Mouse (Mus musculus): ENCODE measurements at regions not wholly inside any gene's neighbourhood (a gene's known extent, or its start where the extent isn't known, plus 50 kb on each side); places are given as distances from the start of the nearest gene placed in this dataset.

DNA sequence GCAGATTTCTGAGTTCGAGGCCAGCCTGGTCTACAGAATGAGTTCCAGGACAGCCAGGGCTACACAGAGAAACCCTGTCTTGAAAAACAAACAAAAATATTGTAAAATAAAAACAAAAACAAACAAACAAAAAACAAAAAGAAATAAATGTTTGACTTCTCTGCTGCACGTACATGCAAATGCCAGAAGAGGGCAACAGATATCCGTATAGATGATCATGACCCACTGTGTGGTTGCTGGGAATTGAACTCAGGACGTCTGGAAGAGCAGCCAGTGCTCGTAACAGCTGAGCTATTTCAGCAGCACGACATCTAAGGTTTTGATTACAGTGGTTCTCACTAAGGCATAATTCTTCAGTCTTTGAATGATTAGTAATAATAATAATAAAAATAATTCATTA is 262.8 kb downstream of the Eepd1 start:
- peak; percentile 2 for DNase-seq (ENCODE audit: extremely low read depth, low read depth, low spot score)
- Histone ChIP-seq H3K79me2 (ENCODE audit: control insufficient read depth, insufficient read depth, low read length) (no peaks in the 10 kb centered on the region), H3K27ac (replicated peaks; ENCODE audit: insufficient read depth, low read depth, low read length) (no peak overlapping the region), H3K4me1 (ENCODE audit: control insufficient read depth, insufficient read depth, low read length) (no peaks in the 10 kb centered on the region), H3K4me3 (ENCODE audit: insufficient read depth, low read depth, low read length) (no peak overlapping the region), H3K27me3 (ENCODE audit: control insufficient read depth, insufficient read depth, low read length) (no peaks in the 10 kb centered on the region), H3K36me3 (ENCODE audit: control insufficient read depth, insufficient read depth, low read length) (no peaks in the 10 kb centered on the region), H3K9ac (ENCODE audit: low read depth, low read length) (no peak overlapping the region)
- WGBS: 52% methylated on average over 6 of the region's 6 CpGs
- TF ChIP-seq POLR2A (IDR thresholded peaks at IDR 0.05; ENCODE audit: extremely low read depth, insufficient read depth, low read length): no peak
- TF ChIP-seq CTCF (IDR thresholded peaks at IDR 0.05; ENCODE audit: low read depth, low read length): no peak

DNA sequence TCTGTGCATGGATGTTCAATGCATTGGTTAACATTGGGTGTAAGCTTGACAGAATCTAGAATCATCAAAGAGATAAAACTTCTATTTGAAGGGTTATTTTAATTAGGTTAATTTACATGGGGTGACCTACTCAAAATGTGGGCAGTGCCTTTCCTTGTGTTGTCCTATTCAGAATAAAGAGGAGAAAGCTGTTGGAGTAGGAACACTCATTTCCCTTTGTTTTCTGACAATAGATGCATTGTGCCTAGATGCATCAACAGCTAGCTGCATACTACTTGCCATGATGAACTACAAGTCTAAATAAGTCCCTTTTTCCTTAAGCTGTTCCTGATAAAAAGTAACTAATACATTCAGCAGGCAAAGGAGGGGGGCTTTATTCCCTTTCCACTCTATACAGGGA is 269.8 kb downstream of the Eepd1 start:
- DNase-seq (ENCODE audit: extremely low read depth, low read depth, low spot score): no peak
- Histone ChIP-seq H3K79me2 (ENCODE audit: control insufficient read depth, insufficient read depth, low read length) (no peaks in the 10 kb centered on the region), H3K9ac (ENCODE audit: low read depth, low read length) (no peak overlapping the region), H3K4me1 (ENCODE audit: control insufficient read depth, insufficient read depth, low read length) (no peaks in the 10 kb centered on the region), H3K36me3 (ENCODE audit: control insufficient read depth, insufficient read depth, low read length) (no peaks in the 10 kb centered on the region), H3K4me3 (ENCODE audit: insufficient read depth, low read depth, low read length) (no peak overlapping the region), H3K27me3 (ENCODE audit: control insufficient read depth, insufficient read depth, low read length) (no peaks in the 10 kb centered on the region), H3K27ac (replicated peaks; ENCODE audit: insufficient read depth, low read depth, low read length) (no peak overlapping the region)
- no peak for TF ChIP-seq POLR2A (IDR thresholded peaks at IDR 0.05; ENCODE audit: extremely low read depth, insufficient read depth, low read length)
- TF ChIP-seq CTCF (IDR thresholded peaks at IDR 0.05; ENCODE audit: low read depth, low read length): no peak

DNA sequence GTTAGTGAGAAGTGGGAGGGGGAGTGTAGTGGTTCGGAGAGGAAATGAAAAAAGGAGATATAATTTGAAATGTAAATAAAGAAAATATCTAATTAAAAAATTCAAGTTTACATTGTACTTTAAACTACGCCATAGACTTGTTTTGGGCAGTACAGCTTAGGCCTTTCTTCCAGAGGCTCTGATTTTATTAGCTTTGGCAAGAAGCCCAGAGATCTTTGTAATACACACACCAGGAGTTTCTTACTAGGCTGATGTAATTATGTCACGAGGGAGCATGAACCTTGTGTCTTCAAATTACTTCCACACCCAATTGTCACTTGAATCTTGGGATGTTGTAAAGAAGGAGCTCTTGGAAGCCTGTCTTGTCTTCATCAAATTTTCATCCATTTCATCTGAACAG is 292.6 kb downstream of the Eepd1 start:
- H3K4me3 ChIP-seq (ENCODE audit: insufficient read depth, low read depth, low read length): no peak overlapping the region
- H3K36me3 ChIP-seq (ENCODE audit: control insufficient read depth, insufficient read depth, low read length): no peaks in the 10 kb centered on the region
- TF ChIP-seq CTCF (IDR thresholded peaks at IDR 0.05; ENCODE audit: low read depth, low read length) (no peak), POLR2A (IDR thresholded peaks at IDR 0.05; ENCODE audit: extremely low read depth, insufficient read depth, low read length) (no peak)
- no peaks in the 10 kb centered on the region for H3K79me2 ChIP-seq (ENCODE audit: control insufficient read depth, insufficient read depth, low read length)
- WGBS: 30% methylated on average over 3 of the region's 3 CpGs
- peak; percentile 79 for DNase-seq (ENCODE audit: extremely low read depth, low read depth, low spot score)
- H3K27me3 ChIP-seq (ENCODE audit: control insufficient read depth, insufficient read depth, low read length): no peaks in the 10 kb centered on the region
- no peak overlapping the region for H3K27ac ChIP-seq (replicated peaks; ENCODE audit: insufficient read depth, low read depth, low read length)
- no peak overlapping the region for H3K9ac ChIP-seq (ENCODE audit: low read depth, low read length)
- H3K4me1 ChIP-seq (ENCODE audit: control insufficient read depth, insufficient read depth, low read length): no peaks in the 10 kb centered on the region

DNA sequence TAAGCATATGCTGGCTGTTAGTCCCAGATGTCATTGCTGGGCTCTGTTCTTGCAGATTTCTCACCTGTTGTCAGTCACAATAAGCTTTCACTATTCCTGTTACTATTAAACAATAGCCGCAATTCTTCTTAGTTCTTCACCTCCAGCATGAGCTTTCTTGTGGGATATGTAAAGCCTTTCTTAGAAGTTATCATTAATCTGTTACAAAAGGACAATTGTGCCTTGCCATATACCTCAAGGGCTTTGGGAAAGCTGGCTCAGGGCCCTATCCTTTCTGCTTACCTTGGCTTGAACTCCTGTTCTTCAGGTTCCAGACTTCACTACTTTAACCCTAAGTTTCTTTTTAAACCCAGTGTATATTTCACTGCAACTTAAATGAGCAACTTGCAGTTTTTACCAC is 301.3 kb downstream of the Eepd1 start:
- Histone ChIP-seq H3K79me2 (ENCODE audit: control insufficient read depth, insufficient read depth, low read length) (no peaks in the 10 kb centered on the region), H3K9ac (ENCODE audit: low read depth, low read length) (no peak overlapping the region), H3K4me1 (ENCODE audit: control insufficient read depth, insufficient read depth, low read length) (no peaks in the 10 kb centered on the region), H3K36me3 (ENCODE audit: control insufficient read depth, insufficient read depth, low read length) (no peaks in the 10 kb centered on the region), H3K27me3 (ENCODE audit: control insufficient read depth, insufficient read depth, low read length) (no peaks in the 10 kb centered on the region), H3K27ac (replicated peaks; ENCODE audit: insufficient read depth, low read depth, low read length) (no peak overlapping the region), H3K4me3 (ENCODE audit: insufficient read depth, low read depth, low read length) (no peak overlapping the region)
- DNase-seq (ENCODE audit: extremely low read depth, low read depth, low spot score): no peak
- TF ChIP-seq CTCF (IDR thresholded peaks at IDR 0.05; ENCODE audit: low read depth, low read length) (no peak), POLR2A (IDR thresholded peaks at IDR 0.05; ENCODE audit: extremely low read depth, insufficient read depth, low read length) (no peak)
- 95% methylated on average over 1 of the region's 1 CpGs for WGBS

DNA sequence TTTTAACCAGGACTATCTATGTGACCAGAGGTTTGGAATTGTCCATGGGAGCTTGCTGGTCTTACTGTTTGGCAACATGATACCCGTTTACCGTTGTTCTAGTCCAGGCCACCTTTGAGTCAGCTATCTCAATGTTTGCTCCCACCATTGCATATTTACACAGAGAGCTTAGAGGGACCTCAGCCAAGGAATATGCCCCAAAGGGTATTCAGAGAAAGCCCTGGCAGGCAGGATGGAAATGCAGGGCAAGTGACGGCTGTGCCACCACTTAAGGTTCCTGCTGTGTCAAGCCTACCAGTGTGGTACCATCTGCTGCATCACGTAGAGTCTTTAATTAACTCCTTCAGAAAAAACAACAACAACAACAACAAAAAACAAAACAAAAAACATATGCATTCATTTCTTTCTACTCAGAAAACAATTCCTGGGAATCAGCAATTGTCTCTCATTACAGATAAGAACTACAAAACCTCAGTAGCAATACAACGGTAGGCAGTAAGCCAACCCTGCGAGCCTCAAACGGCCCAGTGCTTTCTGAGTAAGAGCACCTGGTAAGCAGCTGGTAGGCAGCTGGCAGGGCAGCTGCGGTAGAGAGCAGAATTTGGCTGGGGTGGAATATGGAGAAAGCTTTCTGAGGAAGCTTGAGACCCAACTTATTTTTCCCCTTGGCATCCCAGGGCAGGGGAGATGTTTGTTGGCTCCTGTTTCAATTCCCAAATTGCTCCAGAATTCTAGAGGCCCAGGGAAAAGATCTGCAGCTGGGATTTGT is 314.0 kb downstream of the Eepd1 start:
- WGBS: 33% methylated on average over 8 of the region's 8 CpGs
- no peaks in the 10 kb centered on the region for H3K27me3 ChIP-seq (ENCODE audit: control insufficient read depth, insufficient read depth, low read length)
- H3K36me3 ChIP-seq (ENCODE audit: control insufficient read depth, insufficient read depth, low read length): no peaks in the 10 kb centered on the region
- peak; percentile 76 for DNase-seq (ENCODE audit: extremely low read depth, low read depth, low spot score)
- no peaks in the 10 kb centered on the region for H3K79me2 ChIP-seq (ENCODE audit: control insufficient read depth, insufficient read depth, low read length)
- H3K27ac ChIP-seq (replicated peaks; ENCODE audit: insufficient read depth, low read depth, low read length): no peak overlapping the region
- TF ChIP-seq CTCF (IDR thresholded peaks at IDR 0.05; ENCODE audit: low read depth, low read length) (no peak), POLR2A (IDR thresholded peaks at IDR 0.05; ENCODE audit: extremely low read depth, insufficient read depth, low read length) (no peak)
- H3K4me3 ChIP-seq (ENCODE audit: insufficient read depth, low read depth, low read length): no peak overlapping the region
- H3K9ac ChIP-seq (ENCODE audit: low read depth, low read length): no peak overlapping the region
- H3K4me1 ChIP-seq (ENCODE audit: control insufficient read depth, insufficient read depth, low read length): 0 out of 2 replicates have a peak, but pooled peaks cover 2% of the 10 kb centered on the region

DNA sequence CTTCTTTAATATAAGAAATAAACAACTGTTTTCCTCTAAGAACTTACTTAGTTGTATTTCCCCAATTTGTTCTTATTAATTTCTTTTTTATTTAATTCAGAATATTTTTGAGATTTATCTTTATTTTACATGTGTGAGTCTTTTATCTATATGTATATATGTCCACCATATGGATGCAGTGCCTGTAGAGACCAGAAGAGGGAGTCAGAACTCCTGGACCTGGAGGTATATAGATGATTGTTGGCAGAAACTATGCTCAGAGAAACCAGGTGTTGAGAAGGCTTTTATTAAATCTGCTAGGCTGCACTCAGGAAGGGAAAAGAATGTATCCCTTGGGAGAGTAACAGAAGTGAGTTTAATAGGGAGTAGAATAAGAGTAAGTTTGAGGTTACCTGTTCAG is 328.2 kb downstream of the Eepd1 start:
- Histone ChIP-seq H3K36me3 (ENCODE audit: control insufficient read depth, insufficient read depth, low read length) (no peaks in the 10 kb centered on the region), H3K4me1 (ENCODE audit: control insufficient read depth, insufficient read depth, low read length) (no peaks in the 10 kb centered on the region), H3K9ac (ENCODE audit: low read depth, low read length) (no peak overlapping the region), H3K79me2 (ENCODE audit: control insufficient read depth, insufficient read depth, low read length) (no peaks in the 10 kb centered on the region), H3K27ac (replicated peaks; ENCODE audit: insufficient read depth, low read depth, low read length) (no peak overlapping the region), H3K4me3 (ENCODE audit: insufficient read depth, low read depth, low read length) (no peak overlapping the region), H3K27me3 (ENCODE audit: control insufficient read depth, insufficient read depth, low read length) (no peaks in the 10 kb centered on the region)
- no peak for DNase-seq (ENCODE audit: extremely low read depth, low read depth, low spot score)
- TF ChIP-seq POLR2A (IDR thresholded peaks at IDR 0.05; ENCODE audit: extremely low read depth, insufficient read depth, low read length) (no peak), CTCF (IDR thresholded peaks at IDR 0.05; ENCODE audit: low read depth, low read length) (no peak)

Measured in liver, adult 2 months (tissue).